Comparison of ENCODE assay signal across 9 mouse cellular contexts in genomic region chr6:128437288-128437687, GRCm38 (mm10). TPM values are rescaled to one million over a fixed set of nuclear protein-coding genes. Genes with fewer than 3 reads are reported as not detected.
DNase-seq lines count a peak whose midpoint lies in the region; ATAC-seq and TF ChIP-seq lines count a peak whose summit lies in the region.
"Had no signal": no experiment of that assay in that cellular context is flagged by ENCODE, and none has a peak within 500 bp of the region (broad histone marks: within the 10 kb centered on the region; RNA-seq: fewer than 3 reads in every experiment).

No protein-coding gene starts in this region.

- H3K27me3 ChIP-seq in embryonic facial prominence, embryonic 13.5 days: no peaks in the 10 kb centered on the region
- H3K27me3 ChIP-seq in limb, embryonic 10.5 days (ENCODE audit: low read depth, poor library complexity, severe bottlenecking): no peaks in the 10 kb centered on the region
- no peaks in the 10 kb centered on the region for H3K27me3 ChIP-seq in neural tube, embryonic 14.5 days (ENCODE audit: control insufficient read depth, insufficient read depth, low read length)

- peaks cover 13% of the 10 kb centered on the region for H3K4me1 ChIP-seq in lung, adult 2 months (ENCODE audit: control insufficient read depth, insufficient read depth, low read length)
- peaks cover 19% of the 10 kb centered on the region for H3K4me1 ChIP-seq in embryonic facial prominence, embryonic 13.5 days
- peaks cover 20% of the 10 kb centered on the region for H3K4me1 ChIP-seq in limb, embryonic 10.5 days
- H3K4me1 ChIP-seq in neural tube, embryonic 14.5 days (ENCODE audit: control insufficient read depth, insufficient read depth, low read length): peaks cover 6% of the 10 kb centered on the region; the same call in 1 of the 2 replicates

- no peak for ATAC-seq in embryonic facial prominence, embryonic 13.5 days (ENCODE audit: insufficient number of reproducible peaks, insufficient read depth, low FRiP score, low TSS enrichment, low read depth)
- ATAC-seq in neural tube, embryonic 14.5 days (ENCODE audit: low read depth): no peak

- H3K4me2 ChIP-seq in embryonic facial prominence, embryonic 13.5 days: peak overlapping the region; percentile 67
- peak overlapping the region; percentile 67 for H3K4me2 ChIP-seq in neural tube, embryonic 14.5 days (ENCODE audit: low read depth, low read length)

- TF ChIP-seq POLR2A in lung, adult 2 months (IDR thresholded peaks at IDR 0.05; ENCODE audit: borderline replicate concordance, extremely low read depth, low read depth, low read length): no peak

- no peak for TF ChIP-seq CTCF in lung, adult 2 months (IDR thresholded peaks at IDR 0.05; ENCODE audit: insufficient read depth, low read length)

- H3K9ac ChIP-seq in embryonic facial prominence, embryonic 13.5 days: peak overlapping the region; percentile 96
- peak overlapping the region; percentile 96 for H3K9ac ChIP-seq in neural tube, embryonic 14.5 days (replicated peaks; ENCODE audit: low read depth, low read length)

- H3K4me3 ChIP-seq in lung, adult 2 months (replicated peaks; ENCODE audit: extremely low read depth, low read depth, low read length): peak overlapping the region; percentile 70
- peak overlapping the region; percentile 96 for H3K4me3 ChIP-seq in embryonic facial prominence, embryonic 13.5 days
- peak overlapping the region; percentile 99 for H3K4me3 ChIP-seq in limb, embryonic 10.5 days
- peak overlapping the region; percentile 99 for H3K4me3 ChIP-seq in neural tube, embryonic 14.5 days (ENCODE audit: low read depth, low read length)

- H3K36me3 ChIP-seq in embryonic facial prominence, embryonic 13.5 days: peaks cover 43% of the 10 kb centered on the region
- H3K36me3 ChIP-seq in limb, embryonic 10.5 days: peaks cover 46% of the 10 kb centered on the region
- peaks cover 28% of the 10 kb centered on the region for H3K36me3 ChIP-seq in neural tube, embryonic 14.5 days (ENCODE audit: control insufficient read depth, insufficient read depth, low read length)

- peak overlapping the region; percentile 94 for H3K27ac ChIP-seq in embryonic facial prominence, embryonic 13.5 days
- peak overlapping the region; percentile 98 for H3K27ac ChIP-seq in limb, embryonic 10.5 days
- peak overlapping the region; percentile 91 for H3K27ac ChIP-seq in neural tube, embryonic 14.5 days (ENCODE audit: low read depth, low read length)

- DNase-seq in lung, adult 2 months: no peak
- DNase-seq in lung, postnatal 10 days: no peak
- no peak for DNase-seq in limb, embryonic 10.5 days (ENCODE audit: low spot score)
- DNase-seq in adrenal gland, adult 18-20 months (ENCODE audit: low spot score in 2 of 2): no peak
- no peak for DNase-seq in adrenal gland, adult 2 months
- no peak for DNase-seq in retina, postnatal 1 day

- H3K9me3 ChIP-seq in embryonic facial prominence, embryonic 13.5 days: no peaks in the 10 kb centered on the region
- no peaks in the 10 kb centered on the region for H3K9me3 ChIP-seq in limb, embryonic 10.5 days (replicated peaks)
- H3K9me3 ChIP-seq in neural tube, embryonic 14.5 days (ENCODE audit: control insufficient read depth, low read length): no peaks in the 10 kb centered on the region

- 12% methylated on average over 10 of the region's 10 CpGs for WGBS in lung, adult 2 months
- WGBS in embryonic facial prominence, embryonic 13.5 days: 3% methylated on average over 10 of the region's 10 CpGs
- WGBS in limb, embryonic 10.5 days: 6% methylated on average over 10 of the region's 10 CpGs
- 6% methylated on average over 10 of the region's 10 CpGs for WGBS in neural tube, embryonic 14.5 days

RNA-seq across cellular contexts. Expression of gene Fkbp4, which starts 1.2 kb away (rescaled TPM):
- 85.8 and 106 TPM in 2 replicates for polyA plus RNA-seq in lung, adult 2 months (2012; rRNA removed)
- 411 and 438 TPM in 2 replicates for polyA plus RNA-seq in embryonic facial prominence, embryonic 13.5 days (2015; fragmentation: Nextera tagmentation; extraction: Ambion mirVana)
- 797 and 913 TPM in 2 replicates for polyA plus RNA-seq in limb, embryonic 10.5 days (2016; fragmentation: Nextera tagmentation; extraction: Ambion mirVana)
- polyA plus RNA-seq in neural tube, embryonic 14.5 days (2014; fragmentation: Nextera tagmentation; extraction: Ambion mirVana): 277 and 319 TPM in 2 replicates
- 100 to 1,000 TPM; 297 to 351 TPM for total RNA-seq in adrenal gland, adult 18-20 months (2021)
- 100 to 1,000 TPM; 229 to 272 TPM for total RNA-seq in adrenal gland, adult 2 months (2021)
- polyA plus RNA-seq in adrenal gland, adult 2 months (2012; rRNA removed): 187 and 202 TPM in 2 replicates

RNA-seq across cellular contexts. Expression of gene Itfg2, which starts 12.6 kb away (rescaled TPM):
- 22.6 and 31.5 TPM in 2 replicates for polyA plus RNA-seq in lung, adult 2 months (2012; rRNA removed)
- polyA plus RNA-seq in embryonic facial prominence, embryonic 13.5 days (2015; fragmentation: Nextera tagmentation; extraction: Ambion mirVana): 41.7 and 42.7 TPM in 2 replicates
- polyA plus RNA-seq in limb, embryonic 10.5 days (2016; fragmentation: Nextera tagmentation; extraction: Ambion mirVana): 40.8 and 47.8 TPM in 2 replicates
- 42.9 and 45.9 TPM in 2 replicates for polyA plus RNA-seq in neural tube, embryonic 14.5 days (2014; fragmentation: Nextera tagmentation; extraction: Ambion mirVana)
- 10 to 100 TPM; 16.4 to 27.2 TPM for total RNA-seq in adrenal gland, adult 18-20 months (2021)
- total RNA-seq in adrenal gland, adult 2 months (2021): 10 to 100 TPM; 28.6 to 32.8 TPM
- polyA plus RNA-seq in adrenal gland, adult 2 months (2012; rRNA removed): 31.7 and 40.3 TPM in 2 replicates

RNA-seq across cellular contexts. Expression of gene Nrip2, which starts 38.2 kb away (rescaled TPM):
- polyA plus RNA-seq in lung, adult 2 months (2012; rRNA removed): 0.31 and 0.45 TPM in 2 replicates
- polyA plus RNA-seq in embryonic facial prominence, embryonic 13.5 days (2015; fragmentation: Nextera tagmentation; extraction: Ambion mirVana): 5.1 and 5.7 TPM in 2 replicates
- 2.3 and 2.5 TPM in 2 replicates for polyA plus RNA-seq in limb, embryonic 10.5 days (2016; fragmentation: Nextera tagmentation; extraction: Ambion mirVana)
- 10.8 and 13.5 TPM in 2 replicates for polyA plus RNA-seq in neural tube, embryonic 14.5 days (2014; fragmentation: Nextera tagmentation; extraction: Ambion mirVana)
- 1 to 10 TPM; 2.0 to 2.7 TPM for total RNA-seq in adrenal gland, adult 18-20 months (2021)
- total RNA-seq in adrenal gland, adult 2 months (2021): 1 to 10 TPM; 2.1 to 2.5 TPM
- polyA plus RNA-seq in adrenal gland, adult 2 months (2012; rRNA removed): 2.6 and 3.9 TPM in 2 replicates
- total RNA-seq: monocyte, adult 5-6 weeks had no signal
